In genomic region chr12:71113675-71114288, GRCm38 (mm10) we compare ENCODE assay signal across 8 mouse cellular contexts. TPM values are rescaled to one million over a fixed set of nuclear protein-coding genes. Genes with fewer than 3 reads are reported as not detected.
A peak's percentile ranks its signal among the peaks of the same experiment; 100 is the strongest.
DNase-seq lines count a peak whose midpoint lies in the region; ATAC-seq lines count a peak whose summit lies in the region.

No protein-coding gene starts in this region.

- H3K27me3 ChIP-seq in forebrain, embryonic 13.5 days: peaks cover 6% of the 10 kb centered on the region; the same call in 1 of the 2 replicates
- no peaks in the 10 kb centered on the region for H3K27me3 ChIP-seq in megakaryocyte, embryonic 14.5 days (replicated peaks)

- ATAC-seq in forebrain, embryonic 13.5 days: peak; percentile 48; the same call in 1 of the 2 replicates
- ATAC-seq in inflammation-experienced regulatory T-cells, adult 6 months: peak; percentile 97

- no peak overlapping the region for H3K4me3 ChIP-seq in forebrain, embryonic 13.5 days
- peak overlapping the region; percentile 86 for H3K4me3 ChIP-seq in megakaryocyte, embryonic 14.5 days (replicated peaks)

- intact Hi-C loops in left cerebral cortex, postnatal 14 days (cut with DNase I): no loop called here

- H3K9ac ChIP-seq in forebrain, embryonic 13.5 days: no peak overlapping the region

- WGBS in forebrain, embryonic 13.5 days: 25% methylated on average over 12 of the region's 12 CpGs

- H3K9me3 ChIP-seq in forebrain, embryonic 13.5 days (replicated peaks): no peaks in the 10 kb centered on the region
- no peaks in the 10 kb centered on the region for H3K9me3 ChIP-seq in megakaryocyte, embryonic 14.5 days

- H3K4me1 ChIP-seq in forebrain, embryonic 13.5 days: peaks cover 13% of the 10 kb centered on the region
- H3K4me1 ChIP-seq in megakaryocyte, embryonic 14.5 days: peaks cover 25% of the 10 kb centered on the region

- H3K27ac ChIP-seq in forebrain, embryonic 13.5 days: no peak overlapping the region

- peak; percentile 84 for DNase-seq in CD4-positive, CD25-positive, alpha-beta regulatory T cell, adult 2 months (ENCODE audit: low read depth, low spot score)
- peak; percentile 31 to 34 for DNase-seq in adrenal gland, adult 18-20 months (ENCODE audit: low spot score in 2 of 2)
- peak; percentile 71 to 89 for DNase-seq in left cerebral cortex, postnatal 14 days (ENCODE audit: low spot score in 2 of 2)
- DNase-seq in skeletal muscle tissue, adult 2 months (ENCODE audit: low read depth, low spot score): peak; percentile 32
- DNase-seq in urinary bladder, postnatal 10 days (ENCODE audit: low spot score): no peak

- no peaks in the 10 kb centered on the region for H3K36me3 ChIP-seq in forebrain, embryonic 13.5 days (ENCODE audit: poor library complexity, severe bottlenecking)
- H3K36me3 ChIP-seq in megakaryocyte, embryonic 14.5 days (replicated peaks; ENCODE audit: low read length): no peaks in the 10 kb centered on the region

- peak overlapping the region; percentile 31 for H3K4me2 ChIP-seq in forebrain, embryonic 13.5 days

RNA-seq across cellular contexts. Expression of gene Tomm20l, which starts 2.6 kb away (rescaled TPM):
- total RNA-seq in adrenal gland, adult 18-20 months (2021): 1 to 10 TPM; 4.3 to 7.3 TPM
- not detected in 2 replicates for polyA plus RNA-seq in forebrain, embryonic 13.5 days (2015; fragmentation: Nextera tagmentation; extraction: Ambion mirVana)
- polyA plus RNA-seq in inflammation-experienced regulatory T-cells, adult 6 months (2017; shearing (Covaris generic)): not detected
- not detected for total RNA-seq in left cerebral cortex, postnatal 14 days (2021)
- not detected in 2 replicates for polyA plus RNA-seq in megakaryocyte, embryonic 14.5 days (2012; ENCODE audit: insufficient read depth, low replicate concordance)

RNA-seq across cellular contexts. Expression of gene Timm9, which starts 22.7 kb away (rescaled TPM):
- total RNA-seq in adrenal gland, adult 18-20 months (2021): 10 to 100 TPM; 60.0 to 64.2 TPM
- polyA plus RNA-seq in forebrain, embryonic 13.5 days (2015; fragmentation: Nextera tagmentation; extraction: Ambion mirVana): 78.2 and 85.3 TPM in 2 replicates
- 10 to 100 TPM; 30.4 to 48.3 (median 38.9) TPM for polyA plus RNA-seq in inflammation-experienced regulatory T-cells, adult 6 months (2017; shearing (Covaris generic))
- total RNA-seq in left cerebral cortex, postnatal 14 days (2021): 10 to 100 TPM; 65.4 to 68.9 TPM
- 2.8 and 7.9 TPM in 2 replicates for polyA plus RNA-seq in megakaryocyte, embryonic 14.5 days (2012; ENCODE audit: insufficient read depth, low replicate concordance)

RNA-seq across cellular contexts. Expression of gene 2700049A03Rik, which starts 22.9 kb away (rescaled TPM):
- total RNA-seq in adrenal gland, adult 18-20 months (2021): 1 to 10 TPM; 5.1 to 7.3 TPM
- polyA plus RNA-seq in forebrain, embryonic 13.5 days (2015; fragmentation: Nextera tagmentation; extraction: Ambion mirVana): 23.9 and 24.5 TPM in 2 replicates
- 10 to 100 TPM in 2 of 3 experiments, 1 to 10 TPM in 1; 8.3 to 13.9 (median 11.3) TPM for polyA plus RNA-seq in inflammation-experienced regulatory T-cells, adult 6 months (2017; shearing (Covaris generic))
- total RNA-seq in left cerebral cortex, postnatal 14 days (2021): 1 to 10 TPM; 5.0 to 5.6 TPM
- 0.03 TPM in 1 of 2 replicates, not detected in the other for polyA plus RNA-seq in megakaryocyte, embryonic 14.5 days (2012; ENCODE audit: insufficient read depth, low replicate concordance)
